Mouse (Mus musculus) forebrain, embryonic 12.5 days (tissue): Measurements from ENCODE around the gene C130050O18Rik. TPM values are rescaled to one million over a fixed set of nuclear protein-coding genes. Genes with fewer than 3 reads are reported as not detected.

Experiments
- ATAC-seq: fragments of 200-750 bp; cut with Nextera tagmentation; 2 replicates; pipeline ENCODE4 v1.8.0; 2017; ENCODE audit warnings: moderate TSS enrichment; ENCODE audit not compliant: low FRiP score
- H3K27ac ChIP-seq: fragments of 300-500 bp; sonication (generic); 2 replicates; pipeline ENCODE4 v1.5.1; 2016; ENCODE audit warnings: mild to moderate bottlenecking
- H3K27me3 ChIP-seq: fragments of 300-500 bp; sonication (generic); 2 replicates; pipeline ENCODE4 v1.6.1; 2016; ENCODE audit warnings: mild to moderate bottlenecking
- H3K36me3 ChIP-seq: fragments of 300-500 bp; sonication (generic); replicated peaks from 2 replicates; pipeline ENCODE4 v1.6.1; 2016; ENCODE audit warnings: mild to moderate bottlenecking
- H3K4me1 ChIP-seq: fragments of 300-500 bp; sonication (generic); 2 replicates; pipeline ENCODE4 v1.6.1; 2016
- H3K4me2 ChIP-seq: fragments of 300-500 bp; sonication (generic); 2 replicates; pipeline ENCODE4 v1.6.1; 2016; ENCODE audit warnings: mild to moderate bottlenecking, moderate library complexity
- H3K4me3 ChIP-seq: fragments of 300-500 bp; sonication (generic); replicated peaks from 2 replicates; pipeline ENCODE4 v1.5.1; 2016; ENCODE audit warnings: mild to moderate bottlenecking
- H3K9ac ChIP-seq: fragments of 300-500 bp; sonication (generic); 2 replicates; pipeline ENCODE4 v1.6.1; 2016; ENCODE audit warnings: mild to moderate bottlenecking
- H3K9me3 ChIP-seq: fragments of 300-500 bp; sonication (generic); 2 replicates; pipeline ENCODE4 v1.6.1; 2016
- WGBS: fragments of 180-500 bp; shearing (Covaris S2); methylation state at CpG from one replicate; pipeline ENCODE4 v1.1.7; 2016; 5-methylcytosine and 5-hydroxymethylcytosine counted together
- polyA plus RNA-seq: library from polyadenylated mRNA; unstranded; fragments of >200 nt; fragmentation: Nextera tagmentation; extraction: Ambion mirVana; gene quantifications from 2 replicates; pipeline ENCODE4 v1.2.1, GENCODE M21; 2016

Gene C130050O18Rik
- polyA plus RNA-seq, 1 experiment from 2014 or later = 0.22 TPM

DNA sequence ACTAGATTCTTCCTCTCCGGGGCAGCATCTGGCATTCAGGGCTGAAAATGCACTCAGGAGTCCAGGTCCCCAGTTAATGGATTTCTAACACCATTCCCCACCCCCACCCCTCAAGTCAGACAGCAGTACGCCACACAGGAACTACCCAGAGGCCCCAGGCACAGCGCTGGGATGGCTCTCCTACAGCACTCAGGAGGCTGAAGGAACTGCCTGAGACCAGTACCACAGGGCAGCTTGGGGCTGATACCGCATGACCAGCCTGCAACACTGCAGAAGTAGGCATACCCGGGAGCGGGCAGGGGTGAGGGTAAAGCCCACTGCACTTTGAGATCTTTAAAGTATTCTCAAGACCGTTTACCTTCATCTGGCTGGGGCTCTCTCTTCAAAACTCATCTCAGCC lies 398 bp downstream of the C130050O18Rik start:
- no peak overlapping the region for H3K27ac ChIP-seq
- no peak overlapping the region for H3K4me3 ChIP-seq
- no peaks in the 10 kb centered on the region for H3K27me3 ChIP-seq
- no peak overlapping the region for H3K4me2 ChIP-seq
- no peaks in the 10 kb centered on the region for H3K36me3 ChIP-seq
- H3K9ac ChIP-seq = no peak overlapping the region
- WGBS = 88% methylated on average over 7 of the region's 7 CpGs
- H3K4me1 ChIP-seq = peaks cover 7% of the 10 kb centered on the region; the same call in 1 of the 2 replicates
- ATAC-seq = no peak
- no peaks in the 10 kb centered on the region for H3K9me3 ChIP-seq

DNA sequence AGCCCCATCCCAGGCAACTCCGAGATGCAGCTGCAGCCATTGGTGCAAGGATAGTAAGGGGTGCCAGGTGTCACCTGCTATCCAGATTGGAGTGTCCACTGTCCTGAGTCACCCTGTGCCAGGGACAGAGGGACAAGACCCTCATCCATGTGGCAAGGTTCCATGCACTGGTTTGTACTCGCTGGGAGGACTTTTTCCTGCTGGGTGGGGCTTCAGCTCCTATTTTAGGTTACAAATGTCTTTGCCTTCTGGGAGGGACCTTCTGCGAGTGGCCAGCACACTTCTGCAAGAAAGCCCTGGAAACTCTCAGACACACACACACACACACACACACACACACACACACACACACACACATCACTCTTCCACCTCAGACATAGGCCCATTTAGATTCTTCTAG lies 873 bp downstream of the C130050O18Rik start:
- 72% methylated on average over 3 of the region's 3 CpGs for WGBS
- Histone ChIP-seq H3K36me3 (no peaks in the 10 kb centered on the region), H3K27me3 (no peaks in the 10 kb centered on the region), H3K27ac (no peak overlapping the region; the same call in 1 of the 2 replicates), H3K9me3 (no peaks in the 10 kb centered on the region), H3K4me2 (no peak overlapping the region), H3K9ac (no peak overlapping the region), H3K4me1 (peaks cover 7% of the 10 kb centered on the region; the same call in 1 of the 2 replicates), H3K4me3 (no peak overlapping the region)
- no peak for ATAC-seq

DNA sequence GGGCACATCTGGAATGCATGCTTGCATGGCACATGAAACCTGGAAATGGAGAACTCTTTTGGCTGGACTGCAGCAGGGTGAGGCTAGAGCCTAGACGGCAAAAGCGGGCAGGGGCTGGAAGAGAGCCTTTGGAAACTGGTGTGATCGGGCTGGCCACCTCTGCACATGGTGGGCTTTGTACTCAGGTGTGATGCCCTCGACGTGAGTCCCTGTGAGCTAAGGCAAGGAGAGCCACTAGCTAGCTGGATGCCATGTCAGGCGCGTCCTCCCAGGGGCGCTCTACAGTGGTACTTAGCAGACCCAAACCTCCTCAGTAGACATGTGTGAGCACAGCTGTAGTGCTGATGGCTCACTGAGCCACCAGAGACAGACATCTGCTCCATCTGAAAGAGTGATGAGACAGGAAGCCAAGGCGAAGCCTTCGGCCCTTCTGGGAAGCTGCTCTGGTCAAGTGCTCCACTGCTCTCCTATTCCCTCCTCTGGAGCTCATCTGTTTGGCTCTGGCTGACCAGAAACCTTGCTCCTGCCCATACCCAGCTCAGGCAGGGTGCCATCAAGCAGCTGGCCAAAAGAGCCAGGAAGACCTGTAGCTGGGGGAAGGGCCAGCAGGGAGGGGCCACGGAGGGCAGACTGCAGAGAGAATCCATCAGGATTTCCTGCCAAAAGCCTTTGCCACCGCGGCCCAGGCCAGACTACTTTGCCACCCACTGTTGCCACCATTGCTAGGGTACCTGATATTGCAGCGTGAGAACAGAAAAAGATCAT lies 2.2 kb downstream of the C130050O18Rik start:
- Histone ChIP-seq H3K36me3 (no peaks in the 10 kb centered on the region), H3K27me3 (no peaks in the 10 kb centered on the region), H3K9me3 (no peaks in the 10 kb centered on the region), H3K4me1 (peaks cover 7% of the 10 kb centered on the region), H3K4me2 (no peak overlapping the region), H3K27ac (no peak overlapping the region), H3K9ac (no peak overlapping the region), H3K4me3 (no peak overlapping the region)
- 89% methylated on average over 14 of the region's 14 CpGs for WGBS
- ATAC-seq = no peak

DNA sequence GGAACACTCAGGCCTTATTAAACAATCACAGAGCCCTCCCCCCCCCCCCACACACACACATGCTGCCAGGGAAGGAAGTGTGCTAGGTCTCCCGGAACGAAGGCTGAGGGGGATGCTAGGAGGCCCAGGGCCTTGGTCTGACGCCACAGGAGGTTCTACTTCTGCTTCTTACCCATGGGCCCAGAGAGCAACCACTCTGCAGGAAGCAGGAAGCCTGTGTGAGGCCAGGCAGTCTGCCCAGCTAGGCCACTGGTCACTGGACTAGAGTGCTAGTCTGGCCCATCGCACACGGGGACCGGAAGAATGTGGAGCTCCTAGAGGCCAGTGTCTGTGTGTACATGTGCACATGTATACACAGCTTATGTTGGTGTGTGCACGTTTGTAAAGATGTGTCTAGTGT lies 3.4 kb downstream of the C130050O18Rik start:
- ATAC-seq = no peak
- Histone ChIP-seq H3K4me3 (no peak overlapping the region), H3K4me1 (peaks cover 7% of the 10 kb centered on the region), H3K27ac (no peak overlapping the region), H3K27me3 (no peaks in the 10 kb centered on the region), H3K9ac (no peak overlapping the region), H3K4me2 (no peak overlapping the region), H3K9me3 (no peaks in the 10 kb centered on the region), H3K36me3 (no peaks in the 10 kb centered on the region)
- WGBS = 89% methylated on average over 7 of the region's 7 CpGs

DNA sequence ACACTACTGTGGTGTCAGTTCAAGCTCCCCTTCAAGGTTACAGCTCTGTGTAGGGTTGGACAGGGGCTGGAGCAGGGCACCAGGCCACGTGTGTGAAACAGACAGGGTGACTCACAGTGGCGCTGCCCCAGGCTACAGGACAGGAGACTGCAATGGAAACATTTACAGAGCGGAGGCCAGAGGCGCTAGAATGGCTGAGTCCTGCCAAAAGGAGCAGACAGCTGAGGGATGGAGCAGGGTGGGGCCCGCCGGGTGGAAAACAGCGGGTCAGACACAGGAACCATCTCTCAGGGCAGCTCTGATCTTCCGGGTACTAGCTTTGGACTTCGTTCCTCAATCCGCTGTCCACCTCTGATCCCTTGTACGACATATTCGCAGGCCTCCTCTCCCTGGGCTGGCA lies 4.3 kb downstream of the C130050O18Rik start:
- Histone ChIP-seq H3K9ac (no peak overlapping the region), H3K4me1 (peaks cover 7% of the 10 kb centered on the region), H3K27ac (no peak overlapping the region), H3K9me3 (no peaks in the 10 kb centered on the region), H3K4me2 (no peak overlapping the region), H3K36me3 (no peaks in the 10 kb centered on the region), H3K27me3 (no peaks in the 10 kb centered on the region), H3K4me3 (no peak overlapping the region)
- no peak for ATAC-seq
- WGBS = 86% methylated on average over 12 of the region's 12 CpGs

DNA sequence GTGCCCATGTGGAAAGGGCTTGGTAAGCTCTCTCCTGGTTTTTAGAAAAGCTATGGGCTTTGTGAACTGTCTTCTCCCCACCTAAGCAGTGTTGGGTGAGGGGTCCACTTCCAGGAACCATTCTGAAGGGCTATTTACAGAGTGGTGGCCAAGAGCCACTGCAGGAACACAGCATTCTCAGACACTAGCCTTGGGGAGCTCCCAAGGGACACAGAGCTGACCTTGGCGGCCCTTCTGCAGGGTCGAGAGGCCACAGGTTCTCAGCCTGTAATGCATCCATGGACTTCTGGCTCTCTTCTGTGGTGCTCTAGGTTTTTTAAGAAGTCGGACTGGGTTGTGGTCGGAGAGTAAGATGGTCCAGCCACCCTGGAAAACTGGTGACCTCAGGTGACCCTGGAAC lies 5.0 kb downstream of the C130050O18Rik start:
- Histone ChIP-seq H3K27ac (no peak overlapping the region), H3K9ac (no peak overlapping the region), H3K4me1 (peaks cover 6% of the 10 kb centered on the region), H3K27me3 (no peaks in the 10 kb centered on the region), H3K4me3 (no peak overlapping the region), H3K4me2 (no peak overlapping the region), H3K36me3 (no peaks in the 10 kb centered on the region), H3K9me3 (no peaks in the 10 kb centered on the region)
- 89% methylated on average over 4 of the region's 4 CpGs for WGBS
- no peak for ATAC-seq

DNA sequence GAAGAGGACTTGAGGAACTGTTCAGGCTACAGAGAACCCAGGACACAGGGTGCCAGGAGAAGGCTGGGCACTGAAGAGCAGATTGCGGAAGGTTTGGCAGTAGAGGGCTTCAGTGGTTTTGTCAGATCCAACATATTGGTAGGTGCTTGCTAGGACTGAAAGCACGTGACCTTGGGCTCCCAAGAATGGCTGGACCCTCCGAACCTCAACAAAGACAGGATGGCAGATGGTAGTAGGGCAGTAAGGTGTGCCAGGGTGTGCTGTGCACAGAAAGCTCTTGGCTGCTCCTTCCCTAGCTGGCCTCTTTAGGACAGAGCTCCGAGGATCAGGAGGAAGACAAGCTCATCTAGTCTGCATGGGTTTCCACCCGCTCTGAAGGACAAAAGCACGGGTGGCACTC lies 6.0 kb downstream of the C130050O18Rik start:
- Histone ChIP-seq H3K4me1 (no peaks in the 10 kb centered on the region; the same call in 1 of the 2 replicates), H3K27me3 (no peaks in the 10 kb centered on the region), H3K36me3 (no peaks in the 10 kb centered on the region), H3K9ac (no peak overlapping the region), H3K27ac (no peak overlapping the region), H3K4me2 (no peak overlapping the region), H3K4me3 (no peak overlapping the region), H3K9me3 (no peaks in the 10 kb centered on the region)
- no peak for ATAC-seq
- 89% methylated on average over 6 of the region's 6 CpGs for WGBS

DNA sequence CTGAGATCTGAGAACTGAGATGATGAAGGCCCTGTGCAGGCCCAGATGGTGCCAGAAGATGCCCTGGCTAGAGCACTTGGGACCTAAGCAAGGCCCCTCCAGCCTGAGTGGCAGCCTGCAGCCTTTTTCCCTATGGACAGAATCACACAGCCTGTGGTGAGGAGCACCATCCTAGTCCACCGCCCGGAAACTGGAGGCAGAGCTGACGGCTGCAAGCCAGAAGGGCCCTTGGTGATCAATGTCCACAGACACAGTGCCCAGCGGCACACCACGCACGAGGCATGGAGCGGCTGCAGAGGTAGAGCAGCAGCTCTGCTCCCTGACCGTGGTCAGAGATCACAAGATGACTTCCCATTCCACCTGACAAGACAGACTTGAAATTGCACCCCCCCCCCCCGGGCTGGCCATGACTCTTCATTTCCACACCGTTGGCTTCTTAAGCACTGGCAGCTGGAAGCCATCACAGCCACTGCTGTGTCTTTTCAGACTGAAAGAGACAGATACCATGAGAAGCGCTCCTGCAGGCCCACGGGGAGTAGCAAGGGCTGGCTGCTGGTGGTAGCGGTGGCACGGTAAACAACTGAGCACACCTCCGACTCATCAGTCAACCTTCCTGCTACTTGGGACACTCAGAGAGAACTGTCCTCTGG lies 6.7 kb downstream of the C130050O18Rik start:
- Histone ChIP-seq H3K4me1 (no peaks in the 10 kb centered on the region; the same call in 1 of the 2 replicates), H3K27me3 (no peaks in the 10 kb centered on the region), H3K27ac (no peak overlapping the region), H3K4me2 (no peak overlapping the region), H3K4me3 (no peak overlapping the region), H3K36me3 (no peaks in the 10 kb centered on the region), H3K9ac (no peak overlapping the region), H3K9me3 (no peaks in the 10 kb centered on the region)
- 89% methylated on average over 15 of the region's 15 CpGs for WGBS
- ATAC-seq = no peak

DNA sequence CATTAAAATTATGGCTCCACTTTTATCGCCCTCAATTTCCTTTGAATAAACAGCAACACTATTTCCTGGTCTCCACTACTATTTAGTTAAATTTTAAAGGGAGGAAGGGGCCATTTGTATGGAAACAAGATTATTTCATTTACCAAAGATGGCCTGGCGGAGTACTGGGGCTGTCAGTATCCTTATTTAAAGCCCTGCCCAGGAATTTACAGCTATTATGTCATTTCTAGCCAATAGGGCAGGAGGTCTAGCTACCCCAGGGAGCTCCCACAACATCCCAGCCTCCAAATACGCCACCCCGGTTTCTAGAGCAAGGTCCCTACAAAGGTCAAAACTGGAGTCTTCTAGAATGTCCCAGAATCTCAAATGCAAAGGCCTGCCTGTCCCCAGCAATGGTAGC lies 8.5 kb downstream of the C130050O18Rik start:
- WGBS = 86% methylated on average over 4 of the region's 4 CpGs
- H3K27me3 ChIP-seq = no peaks in the 10 kb centered on the region
- H3K9me3 ChIP-seq = no peaks in the 10 kb centered on the region
- H3K36me3 ChIP-seq = no peaks in the 10 kb centered on the region
- H3K4me3 ChIP-seq = no peak overlapping the region
- ATAC-seq = no peak
- peaks cover 7% of the 10 kb centered on the region for H3K4me1 ChIP-seq
- H3K27ac ChIP-seq = no peak overlapping the region
- H3K9ac ChIP-seq = no peak overlapping the region
- H3K4me2 ChIP-seq = no peak overlapping the region

DNA sequence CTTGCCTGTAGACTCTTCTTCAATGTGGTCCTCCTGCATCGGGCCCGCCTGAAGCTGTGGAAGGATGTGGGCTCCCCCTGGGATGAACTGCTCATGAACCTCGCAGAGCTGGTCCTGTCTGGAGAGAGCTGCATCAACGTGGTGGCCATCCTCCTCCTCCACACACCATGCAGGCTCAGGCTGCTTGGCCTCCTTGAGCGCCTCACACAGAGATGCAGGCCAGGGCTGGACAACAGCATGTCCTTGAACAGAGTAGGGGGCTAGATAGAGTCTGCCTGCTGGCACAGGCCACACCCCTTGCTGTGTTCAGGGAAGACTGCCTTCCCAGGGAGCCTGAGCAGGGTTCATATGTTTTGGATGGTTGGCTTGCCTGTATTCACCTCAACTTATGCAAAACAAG lies 9.9 kb downstream of the C130050O18Rik start:
- Histone ChIP-seq H3K27me3 (no peaks in the 10 kb centered on the region), H3K4me3 (no peak overlapping the region), H3K4me2 (no peak overlapping the region), H3K36me3 (no peaks in the 10 kb centered on the region), H3K27ac (no peak overlapping the region), H3K9me3 (no peaks in the 10 kb centered on the region), H3K9ac (no peak overlapping the region), H3K4me1 (peaks cover 18% of the 10 kb centered on the region)
- WGBS = 91% methylated on average over 5 of the region's 5 CpGs
- no peak for ATAC-seq

DNA sequence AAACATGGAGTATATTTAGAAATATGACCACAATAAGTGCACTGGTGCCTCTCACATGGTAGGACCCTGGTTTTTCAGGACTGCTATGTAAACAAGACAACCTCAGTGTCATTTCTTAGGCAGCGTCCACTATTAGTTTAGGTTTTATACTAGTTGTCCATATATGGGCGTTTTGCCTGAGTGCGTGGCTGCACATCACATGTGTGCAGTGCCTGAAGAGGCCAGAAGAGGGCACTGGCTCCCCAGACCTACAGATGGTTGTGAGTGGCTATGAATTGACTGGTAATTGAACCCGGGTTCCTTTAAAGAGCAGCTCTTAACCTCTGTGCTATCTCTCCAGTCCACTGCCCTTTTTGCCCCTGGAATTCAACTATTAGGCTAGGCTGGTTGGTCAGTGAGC lies 11.9 kb downstream of the C130050O18Rik start:
- WGBS = 92% methylated on average over 4 of the region's 4 CpGs
- H3K4me1 ChIP-seq = peaks cover 22% of the 10 kb centered on the region
- H3K27ac ChIP-seq = no peak overlapping the region
- H3K4me2 ChIP-seq = no peak overlapping the region
- ATAC-seq = no peak
- no peaks in the 10 kb centered on the region for H3K9me3 ChIP-seq
- H3K36me3 ChIP-seq = no peaks in the 10 kb centered on the region
- no peak overlapping the region for H3K9ac ChIP-seq
- H3K27me3 ChIP-seq = no peaks in the 10 kb centered on the region
- H3K4me3 ChIP-seq = no peak overlapping the region

DNA sequence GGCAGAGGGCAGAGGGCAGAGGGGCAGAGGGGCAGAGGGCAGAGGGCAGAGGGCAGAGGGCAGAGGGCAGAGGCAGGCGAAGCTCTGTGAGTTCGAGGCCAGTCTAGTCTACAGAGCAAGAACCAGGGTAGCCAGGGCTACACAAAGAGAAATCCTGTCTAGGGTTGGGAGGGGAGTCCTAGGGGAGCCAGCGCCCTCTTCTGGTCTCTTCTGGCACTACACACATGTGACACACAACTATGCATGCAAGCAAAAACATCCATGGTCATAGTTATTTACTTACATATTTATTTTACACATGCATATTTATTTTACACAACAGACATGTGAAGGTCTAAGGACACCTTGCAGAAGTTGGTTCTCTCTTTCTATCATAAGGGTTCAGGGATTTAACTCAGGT lies 12.4 kb downstream of the C130050O18Rik start:
- Histone ChIP-seq H3K9me3 (no peaks in the 10 kb centered on the region), H3K9ac (no peak overlapping the region), H3K36me3 (no peaks in the 10 kb centered on the region), H3K4me3 (no peak overlapping the region), H3K27ac (no peak overlapping the region), H3K4me1 (peaks cover 27% of the 10 kb centered on the region), H3K27me3 (no peaks in the 10 kb centered on the region), H3K4me2 (no peak overlapping the region)
- ATAC-seq = no peak
- 89% methylated on average over 3 of the region's 3 CpGs for WGBS

DNA sequence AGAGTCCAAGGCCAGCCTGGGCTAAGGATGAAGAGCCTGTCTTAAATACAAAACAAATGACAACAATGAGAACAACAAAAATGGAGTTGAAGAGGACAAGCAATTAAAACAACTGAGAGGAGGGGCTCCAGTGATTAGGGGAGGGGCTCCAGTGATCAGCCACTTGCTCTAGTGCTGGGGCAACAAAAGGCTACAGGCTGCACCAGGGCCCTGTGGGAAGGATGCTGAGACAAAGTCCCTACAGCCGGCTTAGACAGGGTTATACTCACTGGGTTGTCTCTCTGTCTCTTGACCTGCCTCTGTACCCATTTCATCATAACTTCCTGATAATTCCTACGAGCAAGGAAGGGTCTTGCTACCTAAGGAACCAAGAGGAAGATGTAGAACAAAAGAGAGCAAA lies 13.0 kb downstream of the C130050O18Rik start:
- peaks cover 33% of the 10 kb centered on the region for H3K4me1 ChIP-seq

More for the DNA sequence above, 13.0 kb downstream of the C130050O18Rik start:
- ATAC-seq = no peak
- H3K27ac ChIP-seq = peak overlapping the region; percentile 70
- no peaks in the 10 kb centered on the region for H3K9me3 ChIP-seq
- H3K27me3 ChIP-seq = no peaks in the 10 kb centered on the region
- H3K36me3 ChIP-seq = no peaks in the 10 kb centered on the region
- H3K4me3 ChIP-seq = no peak overlapping the region
- no peak overlapping the region for H3K4me2 ChIP-seq
- WGBS = 61% methylated on average over 2 of the region's 2 CpGs
- H3K9ac ChIP-seq = no peak overlapping the region
